Mouse (Mus musculus): ENCODE measurements at regions not wholly inside any gene's neighbourhood (a gene's known extent, or its start where the extent isn't known, plus 50 kb on each side); places are given as distances from the start of the nearest gene placed in this dataset.

- TF ChIP-seq CTCF (IDR thresholded peaks at IDR 0.05): no peak
- no peak for TF ChIP-seq POLR2A (IDR thresholded peaks at IDR 0.05; ENCODE audit: insufficient read depth, low read depth, low read length)
- no peak for TF ChIP-seq EP300 (IDR thresholded peaks at IDR 0.05; ENCODE audit: insufficient read depth, low read depth, low read length)
These were observed 325.6 kb upstream of the Galnt5 start for GRCm38 (mm10) chr2:57672007-57672643.

Data from heart, adult 2 months (tissue).